Mouse (Mus musculus) heart, embryonic 11.5 days (tissue): ENCODE measurements around the gene Aldh1a3. TPM values are rescaled to one million over a fixed set of nuclear protein-coding genes. Genes with fewer than 3 reads are reported as not detected.

Source experiments
- ATAC-seq: fragments of 200-750 bp; cut with Nextera tagmentation; replicated peaks from 2 replicates; pipeline ENCODE4 v1.8.0; 2017; ENCODE audit warnings: moderate library complexity; ENCODE audit not compliant: insufficient number of reproducible peaks, low FRiP score, low TSS enrichment
- H3K27ac ChIP-seq: fragments of 300-500 bp; sonication (generic); 2 replicates; pipeline ENCODE4 v1.5.1; 2014; ENCODE audit warnings: mild to moderate bottlenecking, low read depth, low read length
- H3K27me3 ChIP-seq: fragments of 300-500 bp; sonication (generic); 2 replicates; pipeline ENCODE4 v1.6.1; 2014; ENCODE audit warnings: mild to moderate bottlenecking, low read length, mixed read lengths; ENCODE audit not compliant: control insufficient read depth, insufficient read depth
- H3K36me3 ChIP-seq: fragments of 300-500 bp; sonication (generic); 2 replicates; pipeline ENCODE4 v1.6.1; 2014; ENCODE audit warnings: mild to moderate bottlenecking, low read length, moderate library complexity, mixed read lengths; ENCODE audit not compliant: control insufficient read depth, insufficient read depth
- H3K4me1 ChIP-seq: fragments of 300-500 bp; sonication (generic); 2 replicates; pipeline ENCODE4 v1.6.1; 2014; ENCODE audit warnings: low read length; ENCODE audit not compliant: control insufficient read depth, insufficient read depth
- H3K4me2 ChIP-seq: fragments of 300-500 bp; sonication (generic); 2 replicates; pipeline ENCODE4 v1.6.1; 2014; ENCODE audit warnings: mild to moderate bottlenecking, moderate library complexity
- H3K4me3 ChIP-seq: fragments of 300-500 bp; sonication (generic); 2 replicates; pipeline ENCODE4 v1.5.1; 2014; ENCODE audit warnings: low read depth, low read length
- H3K9ac ChIP-seq: fragments of 300-500 bp; sonication (generic); 2 replicates; pipeline ENCODE4 v1.6.1; 2014; ENCODE audit warnings: mild to moderate bottlenecking, low read depth, low read length, moderate library complexity
- H3K9me3 ChIP-seq: fragments of 300-500 bp; sonication (generic); replicated peaks from 2 replicates; pipeline ENCODE4 v1.6.1; 2016; ENCODE audit warnings: low read length; ENCODE audit not compliant: control insufficient read depth
- WGBS: fragments of 180-500 bp; shearing (Covaris S2); extraction: QIAGEN DNeasy Blood & Tissue Kit; methylation state at CpG from one replicate; pipeline ENCODE4 v1.1.7; 2014; ENCODE audit not compliant: insufficient replicate concordance; 5-methylcytosine and 5-hydroxymethylcytosine counted together
- polyA plus RNA-seq: library from polyadenylated mRNA; unstranded; fragments of >200 nt; fragmentation: Nextera tagmentation; extraction: Ambion mirVana; gene quantifications from 2 replicates; pipeline ENCODE4 v1.2.1, GENCODE M21; 2014

Gene Aldh1a3
- polyA plus RNA-seq, 1 experiment from 2014 or later, result 0.56 TPM

- no peak overlapping the region for H3K27ac ChIP-seq
These were observed 56.3 kb downstream of the Aldh1a3 start for GRCm38 (mm10) chr7:66370970-66371369.

GRCm38 (mm10) chr7:66369934-66370445 lies 57.3 kb downstream of the Aldh1a3 start:
- Histone ChIP-seq H3K9ac (no peak overlapping the region), H3K4me3 (no peak overlapping the region), H3K27me3 (no peaks in the 10 kb centered on the region), H3K36me3 (no peaks in the 10 kb centered on the region), H3K4me1 (peaks cover 5% of the 10 kb centered on the region; the same call in 1 of the 2 replicates), H3K27ac (no peak overlapping the region), H3K4me2 (no peak overlapping the region), H3K9me3 (no peaks in the 10 kb centered on the region)
- WGBS, result 57% methylated on average over 5 of the region's 5 CpGs
- ATAC-seq, result no peak

More at GRCm38 (mm10) chr7:66370970-66371369, 56.3 kb downstream of the Aldh1a3 start:
- H3K9ac ChIP-seq, result no peak overlapping the region
- no peaks in the 10 kb centered on the region for H3K27me3 ChIP-seq
- H3K4me3 ChIP-seq, result no peak overlapping the region
- no peaks in the 10 kb centered on the region for H3K9me3 ChIP-seq
- H3K4me2 ChIP-seq, result no peak overlapping the region
- no peak for ATAC-seq
- H3K36me3 ChIP-seq, result no peaks in the 10 kb centered on the region
- peaks cover 6% of the 10 kb centered on the region; the same call in 1 of the 2 replicates for H3K4me1 ChIP-seq
- WGBS, result 82% methylated on average over 6 of the region's 6 CpGs

GRCm38 (mm10) chr7:66369071-66369933 lies 58.0 kb downstream of the Aldh1a3 start:
- Histone ChIP-seq H3K9ac (no peak overlapping the region), H3K4me1 (peaks cover 5% of the 10 kb centered on the region; the same call in 1 of the 2 replicates), H3K27me3 (no peaks in the 10 kb centered on the region), H3K4me2 (no peak overlapping the region), H3K4me3 (no peak overlapping the region), H3K27ac (no peak overlapping the region), H3K9me3 (no peaks in the 10 kb centered on the region), H3K36me3 (no peaks in the 10 kb centered on the region)
- WGBS, result 60% methylated on average over 5 of the region's 5 CpGs
- ATAC-seq, result no peak

GRCm38 (mm10) chr7:66365904-66366303 lies 61.4 kb downstream of the Aldh1a3 start, which contains the start of gene Gm10974:
Gene Gm10974 (plus strand): TSS chr7:66365905.
- no peaks in the 10 kb centered on the region for H3K36me3 ChIP-seq
- no peak for ATAC-seq
- H3K27me3 ChIP-seq, result no peaks in the 10 kb centered on the region
- H3K4me1 ChIP-seq, result peaks cover 5% of the 10 kb centered on the region; the same call in 1 of the 2 replicates
- H3K9me3 ChIP-seq, result no peaks in the 10 kb centered on the region
- no peak within 1 kb of the TSS for H3K27ac ChIP-seq
- H3K4me2 ChIP-seq, result no peak within 1 kb of the TSS
- WGBS, result 49% methylated on average over 2 of the region's 2 CpGs
- no peak within 1 kb of the TSS for H3K4me3 ChIP-seq
- no peak within 1 kb of the TSS for H3K9ac ChIP-seq

- Histone ChIP-seq H3K27me3 (no peaks in the 10 kb centered on the region), H3K36me3 (no peaks in the 10 kb centered on the region), H3K4me3 (no peak overlapping the region), H3K27ac (no peak overlapping the region), H3K4me1 (peaks cover 5% of the 10 kb centered on the region; the same call in 1 of the 2 replicates), H3K4me2 (no peak overlapping the region), H3K9me3 (no peaks in the 10 kb centered on the region), H3K9ac (no peak overlapping the region)
- WGBS, result 61% methylated on average over 2 of the region's 2 CpGs
- ATAC-seq, result no peak
These were observed 61.9 kb downstream of the Aldh1a3 start for GRCm38 (mm10) chr7:66365411-66365810.

- H3K4me3 ChIP-seq, result no peak overlapping the region
- no peak overlapping the region for H3K27ac ChIP-seq
- ATAC-seq, result no peak
- no peak overlapping the region for H3K4me2 ChIP-seq
- peaks cover 5% of the 10 kb centered on the region; the same call in 1 of the 2 replicates for H3K4me1 ChIP-seq
- no peaks in the 10 kb centered on the region for H3K36me3 ChIP-seq
- no peaks in the 10 kb centered on the region for H3K27me3 ChIP-seq
- no peaks in the 10 kb centered on the region for H3K9me3 ChIP-seq
- 87% methylated on average over 11 of the region's 11 CpGs for WGBS
- no peak overlapping the region for H3K9ac ChIP-seq
These were observed 62.8 kb downstream of the Aldh1a3 start for GRCm38 (mm10) chr7:66364491-66364890.

- no peak overlapping the region for H3K4me3 ChIP-seq
- no peak overlapping the region for H3K9ac ChIP-seq
- H3K9me3 ChIP-seq, result no peaks in the 10 kb centered on the region
- ATAC-seq, result no peak
- 80% methylated on average over 4 of the region's 4 CpGs for WGBS
- no peak overlapping the region for H3K27ac ChIP-seq
- no peaks in the 10 kb centered on the region for H3K4me1 ChIP-seq
- H3K4me2 ChIP-seq, result no peak overlapping the region
- no peaks in the 10 kb centered on the region for H3K36me3 ChIP-seq
- no peaks in the 10 kb centered on the region for H3K27me3 ChIP-seq
These were observed 68.3 kb downstream of the Aldh1a3 start for GRCm38 (mm10) chr7:66359044-66359443.

- no peak overlapping the region for H3K4me3 ChIP-seq
- H3K27ac ChIP-seq, result no peak overlapping the region
- no peak overlapping the region for H3K4me2 ChIP-seq
- H3K27me3 ChIP-seq, result no peaks in the 10 kb centered on the region
- H3K4me1 ChIP-seq, result no peaks in the 10 kb centered on the region
- no peak for ATAC-seq
- no peak overlapping the region for H3K9ac ChIP-seq
- 80% methylated on average over 3 of the region's 3 CpGs for WGBS
- H3K9me3 ChIP-seq, result no peaks in the 10 kb centered on the region
- no peaks in the 10 kb centered on the region for H3K36me3 ChIP-seq
These were observed 68.9 kb downstream of the Aldh1a3 start for GRCm38 (mm10) chr7:66358461-66358860.
